Mouse (Mus musculus) forebrain, postnatal 0 days (tissue): ENCODE measurements around the gene Pcbp3. TPM values are rescaled to one million over a fixed set of nuclear protein-coding genes. Genes with fewer than 3 reads are reported as not detected.

ENCODE experiments used
- ATAC-seq: fragments of 200-750 bp; cut with Nextera tagmentation; 2 replicates; pipeline ENCODE4 v1.8.0; 2017; ENCODE audit warnings: mild to moderate bottlenecking, moderate library complexity
- DNase-seq: peaks from one replicate; pipeline ENCODE4 v3.0.0-alpha.2; 2015
- H3K27ac ChIP-seq: fragments of 300-500 bp; sonication (generic); 2 replicates; pipeline ENCODE4 v1.5.1; 2014; ENCODE audit warnings: low read depth, mild to moderate bottlenecking, antibody characterized with exemption, low read length, moderate library complexity, mixed read lengths
- H3K27me3 ChIP-seq: fragments of 300-500 bp; sonication (generic); 2 replicates; pipeline ENCODE4 v1.6.1; 2014; ENCODE audit warnings: mild to moderate bottlenecking, low read length, mixed read lengths; ENCODE audit not compliant: insufficient read depth
- H3K36me3 ChIP-seq: fragments of 300-500 bp; sonication (generic); 2 replicates; pipeline ENCODE4 v1.6.1; 2014; ENCODE audit warnings: mild to moderate bottlenecking, moderate library complexity; ENCODE audit not compliant: insufficient read depth
- H3K4me1 ChIP-seq: fragments of 300-500 bp; sonication (generic); 2 replicates; pipeline ENCODE4 v1.6.1; 2014; ENCODE audit warnings: antibody characterized with exemption; ENCODE audit not compliant: insufficient read depth
- H3K4me2 ChIP-seq: fragments of 300-500 bp; sonication (generic); 2 replicates; pipeline ENCODE4 v1.6.1; 2014; ENCODE audit warnings: low read depth, mild to moderate bottlenecking, moderate library complexity
- H3K4me3 ChIP-seq: fragments of 300-500 bp; sonication (generic); 2 replicates; pipeline ENCODE4 v1.5.1; 2014; ENCODE audit warnings: low read depth, low read length, mixed read lengths
- H3K9ac ChIP-seq: fragments of 300-500 bp; sonication (generic); 2 replicates; pipeline ENCODE4 v1.6.1; 2014; ENCODE audit warnings: mild to moderate bottlenecking
- H3K9me3 ChIP-seq: fragments of 300-500 bp; sonication (generic); 2 replicates; pipeline ENCODE4 v1.6.1; 2016; ENCODE audit warnings: low read length
- CTCF ChIP-seq: sonication (generic); IDR thresholded peaks from 2 replicates; pipeline ENCODE4 v1.5.1; 2016; ENCODE audit warnings: antibody characterized with exemption, control low read depth, low read depth
- WGBS: fragments of 180-500 bp; shearing (Covaris S2); extraction: QIAGEN DNeasy Blood & Tissue Kit; methylation state at CpG from one replicate; pipeline ENCODE4 v1.1.7; 2014; 5-methylcytosine and 5-hydroxymethylcytosine counted together
- polyA plus RNA-seq: library from polyadenylated mRNA; unstranded; fragments of >200 nt; fragmentation: Nextera tagmentation; extraction: Ambion mirVana; gene quantifications from 2 replicates; pipeline ENCODE4 v1.2.1, GENCODE M21; 2015
- total RNA-seq: library from RNA; depleted of rRNA; stranded (reverse); fragments of >200 nt; gene quantifications from 2 replicates; pipeline ENCODE4 v1.2.3, GENCODE M21; 2014

Gene Pcbp3
- total and polyA plus RNA-seq, 2 experiments from 2014 or later, result 40.4 to 78.6 TPM

- peak; percentile 42 for DNase-seq
- Histone ChIP-seq H3K27me3 (no peaks in the 10 kb centered on the region), H3K4me3 (no peak overlapping the region), H3K36me3 (no peaks in the 10 kb centered on the region), H3K4me1 (no peaks in the 10 kb centered on the region), H3K27ac (no peak overlapping the region), H3K4me2 (no peak overlapping the region), H3K9me3 (no peaks in the 10 kb centered on the region), H3K9ac (no peak overlapping the region)
- no peak for TF ChIP-seq CTCF
- 45% methylated on average over 6 of the region's 6 CpGs for WGBS
- ATAC-seq, result no peak
Observed at GRCm38 (mm10) chr10:76931122-76931521, 30.6 kb downstream of the Pcbp3 start.

DNA sequence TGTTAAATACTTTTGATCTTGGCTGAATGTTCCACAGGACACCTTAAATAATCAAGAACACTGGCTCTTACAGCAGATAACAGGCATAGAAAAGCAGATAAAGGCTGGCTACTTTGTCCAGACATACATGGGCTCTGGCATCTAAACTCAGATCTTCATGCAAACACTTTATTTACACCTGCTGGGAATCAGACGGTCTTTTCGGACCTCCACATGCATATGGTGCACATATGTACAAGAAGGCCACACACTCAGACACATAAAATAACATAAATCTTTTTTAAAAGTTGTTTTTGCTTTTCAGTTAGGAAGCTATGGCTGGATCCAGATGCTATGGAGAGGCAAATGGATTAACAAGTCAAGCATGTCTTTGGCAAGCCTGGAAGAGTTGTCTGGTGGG, 37.2 kb downstream of the Pcbp3 start:
- no peak for TF ChIP-seq CTCF
- H3K9me3 ChIP-seq, result no peaks in the 10 kb centered on the region
- WGBS, result 89% methylated on average over 2 of the region's 2 CpGs
- H3K4me3 ChIP-seq, result no peak overlapping the region
- no peak overlapping the region for H3K4me2 ChIP-seq
- DNase-seq (no peak), ATAC-seq (no peak)
- no peak overlapping the region for H3K27ac ChIP-seq
- no peaks in the 10 kb centered on the region for H3K36me3 ChIP-seq
- H3K27me3 ChIP-seq, result no peaks in the 10 kb centered on the region
- H3K9ac ChIP-seq, result no peak overlapping the region
- no peaks in the 10 kb centered on the region for H3K4me1 ChIP-seq

- H3K4me3 ChIP-seq, result no peak overlapping the region
- no peak overlapping the region for H3K9ac ChIP-seq
- no peaks in the 10 kb centered on the region for H3K36me3 ChIP-seq
- no peak for TF ChIP-seq CTCF
- no peaks in the 10 kb centered on the region for H3K27me3 ChIP-seq
- H3K4me1 ChIP-seq, result no peaks in the 10 kb centered on the region
- no peaks in the 10 kb centered on the region for H3K9me3 ChIP-seq
- no peak overlapping the region for H3K4me2 ChIP-seq
- 89% methylated on average over 3 of the region's 3 CpGs for WGBS
- ATAC-seq, result no peak
- no peak for DNase-seq
- H3K27ac ChIP-seq, result no peak overlapping the region
Observed at GRCm38 (mm10) chr10:76918086-76918485, 43.6 kb downstream of the Pcbp3 start.

- no peaks in the 10 kb centered on the region for H3K36me3 ChIP-seq
- no peak for TF ChIP-seq CTCF
- DNase-seq (no peak), ATAC-seq (no peak)
- no peaks in the 10 kb centered on the region for H3K27me3 ChIP-seq
- no peak overlapping the region for H3K9ac ChIP-seq
- 84% methylated on average over 10 of the region's 10 CpGs for WGBS
- no peaks in the 10 kb centered on the region for H3K4me1 ChIP-seq
- no peak overlapping the region for H3K27ac ChIP-seq
- H3K4me2 ChIP-seq, result no peak overlapping the region
- H3K9me3 ChIP-seq, result no peaks in the 10 kb centered on the region
- no peak overlapping the region for H3K4me3 ChIP-seq
Observed at GRCm38 (mm10) chr10:76906434-76906833, 55.3 kb downstream of the Pcbp3 start.

- Histone ChIP-seq H3K36me3 (no peaks in the 10 kb centered on the region), H3K27ac (no peak overlapping the region), H3K4me1 (no peaks in the 10 kb centered on the region), H3K4me3 (no peak overlapping the region), H3K4me2 (no peak overlapping the region), H3K9me3 (no peaks in the 10 kb centered on the region), H3K9ac (no peak overlapping the region), H3K27me3 (no peaks in the 10 kb centered on the region)
- DNase-seq (no peak), ATAC-seq (no peak)
- 84% methylated on average over 14 of the region's 14 CpGs for WGBS
- TF ChIP-seq CTCF, result no peak
Observed at GRCm38 (mm10) chr10:76905935-76906341, 55.7 kb downstream of the Pcbp3 start.

DNA sequence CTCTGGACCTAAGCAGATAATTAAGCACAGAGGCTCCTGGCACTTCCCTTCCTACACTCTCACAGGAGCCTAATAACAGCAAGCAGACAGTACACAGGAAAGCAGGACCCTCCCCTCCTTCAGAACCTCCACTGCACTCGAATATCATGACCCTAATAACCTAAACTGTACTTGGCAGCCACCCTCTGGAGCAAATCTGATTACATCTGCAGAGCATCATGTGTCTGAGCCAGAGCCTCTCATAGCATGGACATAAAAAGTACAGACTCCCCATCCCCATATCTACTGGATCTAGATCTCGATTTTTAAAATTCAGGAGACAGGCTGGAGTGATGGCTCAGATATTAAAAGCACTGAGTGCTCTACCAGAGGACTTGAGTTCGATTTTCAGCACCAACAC, 58.0 kb downstream of the Pcbp3 start:
- no peak for DNase-seq
- no peaks in the 10 kb centered on the region for H3K27me3 ChIP-seq
- WGBS, result 67% methylated on average over 3 of the region's 3 CpGs
- H3K4me2 ChIP-seq, result no peak overlapping the region
- ATAC-seq, result no peak
- no peak overlapping the region for H3K27ac ChIP-seq
- no peak overlapping the region for H3K4me3 ChIP-seq
- H3K9ac ChIP-seq, result no peak overlapping the region
- H3K4me1 ChIP-seq, result no peaks in the 10 kb centered on the region
- no peaks in the 10 kb centered on the region for H3K36me3 ChIP-seq
- TF ChIP-seq CTCF, result no peak
- H3K9me3 ChIP-seq, result no peaks in the 10 kb centered on the region

GRCm38 (mm10) chr10:76903099-76903498, 58.6 kb downstream of the Pcbp3 start:
- Histone ChIP-seq H3K9ac (no peak overlapping the region), H3K27ac (no peak overlapping the region), H3K4me3 (no peak overlapping the region), H3K36me3 (no peaks in the 10 kb centered on the region), H3K4me1 (no peaks in the 10 kb centered on the region), H3K27me3 (no peaks in the 10 kb centered on the region), H3K9me3 (no peaks in the 10 kb centered on the region), H3K4me2 (no peak overlapping the region)
- no peak for TF ChIP-seq CTCF
- WGBS, result 79% methylated on average over 3 of the region's 3 CpGs
- DNase-seq (no peak), ATAC-seq (no peak)

- WGBS, result 16% methylated on average over 6 of the region's 6 CpGs
- DNase-seq, result peak; percentile 30
- Histone ChIP-seq H3K4me3 (no peak overlapping the region), H3K36me3 (no peaks in the 10 kb centered on the region), H3K9me3 (no peaks in the 10 kb centered on the region), H3K9ac (no peak overlapping the region), H3K4me1 (no peaks in the 10 kb centered on the region), H3K27me3 (no peaks in the 10 kb centered on the region), H3K27ac (no peak overlapping the region), H3K4me2 (no peak overlapping the region)
- ATAC-seq, result peak; percentile 64
- no peak for TF ChIP-seq CTCF
Observed at GRCm38 (mm10) chr10:76902588-76902987, 59.1 kb downstream of the Pcbp3 start.
